Mouse (Mus musculus) heart, postnatal 25 days (tissue): ENCODE results near the gene Sec14l5. TPM values are rescaled to one million over a fixed set of nuclear protein-coding genes. Genes with fewer than 3 reads are reported as not detected.

Experiments used
- DNase-seq: peaks from one replicate; pipeline ENCODE4 v3.0.0; 2022; ENCODE audit warnings: low spot score
- intact Hi-C: fragments of 180-260 bp; cut with DNase I; formaldehyde crosslinking; loops from one replicate; pipeline ENCODE4 v1.15.1; 2025
- total RNA-seq, 2 experiments: library from RNA; stranded (reverse); gene quantifications; 2 replicates each; pipeline ENCODE4 v1.2.3; 2021

Gene Sec14l5
- total RNA-seq = under 1 TPM; 0.70 to 0.86 TPM

- intact Hi-C loops = loop anchor here (5.0 to 10.0 kb wide), 2 partner anchors 285 to 472 kb away; partner anchors contain the start of gene Coro7
- DNase-seq = no peak
Observed at GRCm38 (mm10) chr16:5147037-5147385, at the start of gene Sec14l5. Gene Sec14l5 (plus strand): TSS chr16:5147109.

GRCm38 (mm10) chr16:5101000-5101399 lies 45.9 kb upstream of the Sec14l5 start:
- intact Hi-C loops = no loop called here
- DNase-seq = no peak

GRCm38 (mm10) chr16:5109877-5110276 lies 37.0 kb upstream of the Sec14l5 start:
- DNase-seq = no peak
- intact Hi-C loops = no loop called here

- no peak for DNase-seq
- intact Hi-C loops = no loop called here
Observed at GRCm38 (mm10) chr16:5111021-5111420, 35.9 kb upstream of the Sec14l5 start.

GRCm38 (mm10) chr16:5113002-5113550 lies 33.8 kb upstream of the Sec14l5 start:
- no peak for DNase-seq
- intact Hi-C loops = no loop called here

GRCm38 (mm10) chr16:5113582-5113981 lies 33.3 kb upstream of the Sec14l5 start:
- intact Hi-C loops = no loop called here
- no peak for DNase-seq

GRCm38 (mm10) chr16:5119385-5119784 lies 27.5 kb upstream of the Sec14l5 start:
- intact Hi-C loops = no loop called here
- no peak for DNase-seq

- no peak for DNase-seq
- intact Hi-C loops = no loop called here
Observed at GRCm38 (mm10) chr16:5119845-5120244, 27.1 kb upstream of the Sec14l5 start.

GRCm38 (mm10) chr16:5123476-5123875 lies 23.4 kb upstream of the Sec14l5 start:
- no peak for DNase-seq
- intact Hi-C loops = no loop called here

- intact Hi-C loops = no loop called here
- no peak for DNase-seq
Observed at GRCm38 (mm10) chr16:5130196-5130595, 16.7 kb upstream of the Sec14l5 start.

- intact Hi-C loops = no loop called here
- DNase-seq = peak; percentile 88
Observed at GRCm38 (mm10) chr16:5130766-5131165, 16.1 kb upstream of the Sec14l5 start.

GRCm38 (mm10) chr16:5131251-5131922 lies 15.5 kb upstream of the Sec14l5 start:
- intact Hi-C loops = no loop called here
- no peak for DNase-seq

GRCm38 (mm10) chr16:5132401-5132801 lies 14.5 kb upstream of the Sec14l5 start, which contains the start of gene Ppl:
Gene Ppl (minus strand): TSS chr16:5132421.
- DNase-seq = peak; percentile 45
- intact Hi-C loops = no loop called here

GRCm38 (mm10) chr16:5134623-5135330 lies 12.1 kb upstream of the Sec14l5 start:
- peak; percentile 76 for DNase-seq
- intact Hi-C loops = no loop called here

- DNase-seq = peak; percentile 63
- intact Hi-C loops = no loop called here
Observed at GRCm38 (mm10) chr16:5135551-5136261, 11.2 kb upstream of the Sec14l5 start.

- DNase-seq = peak; percentile 67
- intact Hi-C loops = no loop called here
Observed at GRCm38 (mm10) chr16:5136505-5136904, 10.4 kb upstream of the Sec14l5 start.

GRCm38 (mm10) chr16:5137006-5137540 lies 9.8 kb upstream of the Sec14l5 start:
- DNase-seq = no peak

GRCm38 (mm10) chr16:5139741-5140140 lies 7.2 kb upstream of the Sec14l5 start:
- intact Hi-C loops = loop anchor here (5.0 to 10.0 kb wide), 2 partner anchors 82 to 465 kb away; partner anchors contain the start of gene Coro7
- peak; percentile 73 for DNase-seq

More at GRCm38 (mm10) chr16:5137006-5137540, 9.8 kb upstream of the Sec14l5 start:
- intact Hi-C loops = no loop called here

- DNase-seq = no peak
Observed at GRCm38 (mm10) chr16:5145570-5145969, 1.3 kb upstream of the Sec14l5 start.

More at GRCm38 (mm10) chr16:5145570-5145969, 1.3 kb upstream of the Sec14l5 start:
- intact Hi-C loops = loop anchor here (1.0 to 10.0 kb wide), 3 partner anchors 166 to 471 kb away; partner anchors contain the start of gene Coro7
